Mouse (Mus musculus) urinary bladder, postnatal 10 days (tissue): ENCODE data around the gene Trak2.
"Not testable (repeated sequence)": the region's sequence is repeated elsewhere in the genome, so short reads cannot be mapped to it uniquely, and the experiment has no call there.

Experiments
- DNase-seq: peaks from one replicate; pipeline ENCODE4 v3.0.0; 2022; ENCODE audit warnings: low spot score

The Trak2 gene

DNA sequence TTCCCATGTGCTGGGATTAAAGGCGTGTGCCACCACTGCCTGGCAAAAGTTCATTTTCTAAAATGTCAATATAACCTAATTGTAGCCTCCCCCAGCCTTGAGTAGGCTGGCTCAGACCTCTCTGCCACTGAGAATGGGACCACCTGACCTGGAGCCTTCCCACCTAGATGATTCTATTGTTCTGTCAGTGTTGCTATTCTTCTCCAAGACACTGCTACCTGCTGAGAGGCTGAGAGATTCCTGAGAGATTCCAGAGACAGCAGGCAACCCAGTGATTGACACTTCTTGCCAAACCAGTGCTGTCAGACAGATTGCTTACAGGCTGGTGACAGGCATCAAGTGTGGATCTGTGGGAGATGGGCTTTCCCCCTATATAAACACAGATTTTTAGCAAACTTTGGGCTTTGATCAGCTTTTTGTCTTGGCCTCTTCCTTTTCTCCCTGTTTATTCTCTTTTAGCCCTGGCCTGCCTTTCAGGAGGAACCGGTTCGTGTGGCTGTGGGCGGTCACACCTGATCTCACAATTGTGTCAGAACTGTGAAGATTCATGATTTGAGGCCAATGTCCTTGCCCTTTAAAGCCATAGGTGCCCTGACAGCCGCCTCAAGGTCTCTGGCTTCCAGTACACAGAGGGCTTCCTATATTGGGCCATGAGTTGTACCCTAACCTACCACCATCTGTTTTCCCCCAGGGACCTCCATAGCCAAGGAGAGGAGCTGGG is 83.2 kb downstream of the Trak2 start:
- no peak for DNase-seq

DNA sequence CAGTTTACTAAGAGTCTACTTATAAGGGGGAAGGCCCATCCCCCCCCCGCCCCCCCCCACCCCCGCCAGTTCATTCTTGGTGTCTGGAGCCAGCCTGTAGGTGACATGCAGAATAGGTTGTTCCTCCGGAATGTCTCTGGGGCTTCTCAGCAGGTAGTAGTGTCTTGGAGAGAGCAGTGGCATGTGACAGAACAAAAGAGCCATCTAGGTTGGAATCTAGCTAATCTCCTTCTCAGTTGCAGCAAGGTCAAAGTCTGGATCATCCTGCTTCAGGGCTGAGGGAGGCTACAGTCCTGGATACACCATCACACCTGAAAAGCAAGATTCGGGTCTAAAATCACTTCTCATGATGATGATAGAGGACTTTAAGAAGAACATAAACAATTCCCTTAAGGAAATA is 87.6 kb downstream of the Trak2 start:
- DNase-seq = no peak

DNA sequence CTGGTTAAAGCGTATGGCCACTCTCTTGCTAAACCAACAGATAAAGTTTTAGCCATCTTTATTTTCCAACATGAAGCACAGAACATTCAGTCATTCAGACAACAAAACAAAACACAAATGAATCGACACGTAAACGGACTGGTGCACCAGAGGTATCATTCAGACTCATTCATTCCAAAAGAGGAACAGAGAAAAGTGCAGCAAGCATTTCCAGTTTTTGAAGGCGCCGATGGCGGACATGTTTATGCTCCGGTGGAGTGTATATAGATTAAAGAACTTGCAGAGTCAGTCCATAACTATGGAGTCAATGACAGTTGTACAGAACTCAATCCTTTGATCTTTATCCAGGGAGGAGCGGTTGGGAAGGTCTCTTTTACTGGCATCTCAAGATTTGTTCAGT is 90.0 kb downstream of the Trak2 start:
- not testable (repeated sequence) for DNase-seq

DNA sequence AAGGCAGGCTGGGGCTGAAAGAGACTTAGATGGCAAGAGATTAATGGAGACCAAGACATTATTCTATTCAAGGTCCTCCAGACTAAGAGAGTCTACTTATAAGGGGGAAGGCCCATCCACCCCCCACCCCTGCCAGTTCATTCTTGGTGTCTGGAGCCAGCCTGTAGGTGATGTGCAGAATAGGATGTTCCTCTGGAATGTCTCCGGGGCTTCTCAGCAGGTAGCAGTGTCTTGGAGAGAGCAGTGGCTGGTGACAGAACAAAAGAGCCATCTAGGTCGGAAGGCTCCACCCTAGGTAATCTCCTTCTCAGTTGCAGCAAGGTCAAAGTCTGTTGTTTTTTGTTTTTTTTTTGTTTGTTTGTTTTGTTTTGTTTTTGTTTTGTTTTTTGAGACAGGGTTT is 93.9 kb downstream of the Trak2 start:
- not testable (repeated sequence) for DNase-seq

DNA sequence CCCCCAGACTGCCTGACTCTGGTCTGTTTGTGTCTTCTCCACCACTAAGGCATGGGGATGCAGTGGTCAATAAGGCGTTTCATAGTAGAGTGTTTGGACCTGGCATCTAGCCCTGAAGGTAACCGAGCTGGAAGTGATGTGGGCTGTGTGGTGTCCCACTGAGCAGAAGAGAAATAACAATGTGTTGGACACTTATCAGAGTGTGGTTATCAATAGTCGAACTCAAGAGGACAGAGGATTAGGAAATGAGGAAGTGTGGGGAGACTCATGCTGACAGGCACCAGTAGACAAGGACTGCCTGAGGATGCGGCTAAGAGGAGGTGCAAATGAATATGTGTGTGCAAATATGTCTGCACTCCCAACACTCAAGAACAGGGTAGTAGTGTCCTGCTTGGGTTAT is 96.7 kb downstream of the Trak2 start:
- DNase-seq = not testable (repeated sequence)

DNA sequence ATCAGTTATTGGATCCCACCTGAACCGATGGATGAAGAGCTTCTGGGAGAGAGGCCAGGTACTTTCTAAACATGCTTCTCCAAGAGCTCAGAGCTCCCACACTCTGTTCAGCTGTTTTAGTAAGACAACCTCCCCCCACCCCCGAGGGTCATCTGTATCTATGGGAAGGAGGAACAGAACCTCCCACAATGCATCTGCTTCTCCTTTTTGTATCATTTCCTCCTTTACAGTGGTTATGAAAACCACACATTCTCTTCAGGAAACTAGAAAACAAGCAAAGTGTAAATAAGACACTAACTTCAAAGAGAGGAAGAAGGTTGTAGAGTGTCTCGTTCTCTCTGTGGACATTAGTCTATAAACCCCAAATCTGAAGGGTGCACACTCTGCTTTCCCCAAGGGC is 112.6 kb downstream of the Trak2 start:
- DNase-seq = not testable (repeated sequence)

DNA sequence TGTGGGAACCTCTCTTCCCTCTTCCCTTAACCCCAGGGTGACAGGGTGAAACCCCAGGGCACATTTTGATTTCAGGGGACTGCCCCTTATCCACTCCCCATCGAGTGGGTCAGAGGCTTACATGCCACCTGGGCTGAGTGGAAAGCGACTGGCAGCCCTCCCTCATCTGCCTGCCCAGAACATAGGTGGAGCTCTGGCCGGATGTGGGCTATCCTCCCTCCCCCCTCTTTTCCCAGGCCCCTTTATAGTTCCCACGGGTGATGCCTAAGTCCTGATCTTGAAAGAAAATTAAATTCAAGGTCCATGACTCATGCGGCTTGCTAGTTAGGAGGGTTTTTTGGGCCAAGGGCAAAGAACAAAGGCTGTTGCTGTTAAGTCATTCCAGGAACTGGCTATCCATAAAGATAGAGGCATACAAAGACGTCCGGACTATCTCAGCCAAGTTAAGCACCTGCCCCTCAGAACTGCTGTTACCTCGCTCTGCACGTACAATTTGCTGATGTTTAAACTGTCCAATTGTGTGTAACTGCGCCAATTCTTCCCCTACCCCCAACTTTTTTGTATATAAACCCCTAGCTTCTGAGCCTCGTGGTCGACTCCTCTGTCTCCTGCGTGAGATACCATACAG is 113.4 kb downstream of the Trak2 start:
- DNase-seq = not testable (repeated sequence)

DNA sequence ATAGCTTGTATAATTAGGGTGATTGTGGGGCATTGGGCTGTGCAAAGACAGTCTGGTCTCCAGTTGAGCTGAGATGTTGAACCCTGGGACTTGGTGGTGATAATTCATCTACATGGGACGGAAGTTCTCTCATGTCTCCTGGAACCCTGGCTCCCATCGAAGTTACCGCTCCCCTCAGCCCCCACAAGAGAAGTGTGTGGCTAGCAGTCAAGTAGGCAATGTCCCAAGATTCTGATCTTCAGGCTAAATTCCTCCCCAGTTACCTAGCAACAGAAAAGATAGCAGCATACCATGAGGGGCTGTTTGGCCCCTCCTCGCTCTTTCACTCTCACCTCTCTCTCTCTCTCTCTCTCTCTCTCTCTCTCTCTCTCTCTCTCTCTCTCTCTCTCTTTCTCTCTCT is 114.1 kb downstream of the Trak2 start:
- not testable (repeated sequence) for DNase-seq

DNA sequence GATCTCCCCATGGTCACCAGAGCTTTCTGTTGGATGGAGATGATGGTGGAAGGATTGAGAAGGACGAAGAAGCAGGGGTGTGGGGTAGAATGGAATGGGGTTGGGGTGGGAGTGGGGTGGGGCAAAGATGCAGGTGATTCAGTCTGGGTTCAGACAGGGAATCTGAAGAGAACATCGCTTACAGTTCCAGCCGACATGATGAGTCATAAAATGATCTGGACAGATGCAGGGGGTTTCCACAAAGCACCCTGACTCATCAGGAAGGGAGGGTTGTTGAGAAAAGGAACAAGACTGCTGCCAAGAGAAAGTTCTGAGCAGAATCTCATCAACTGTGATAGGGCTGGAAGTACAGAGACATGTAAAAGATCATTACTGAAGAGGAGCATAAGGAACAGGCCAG is 116.4 kb downstream of the Trak2 start:
- not testable (repeated sequence) for DNase-seq
